Mouse (Mus musculus) skeletal muscle tissue, adult 2 months (tissue): ENCODE data around the gene Gucy2e.

Experiments used
- DNase-seq: peaks from one replicate; pipeline ENCODE4 v3.0.0-alpha.2; 2012; ENCODE audit warnings: low read depth, low spot score

The Gucy2e gene

DNA sequence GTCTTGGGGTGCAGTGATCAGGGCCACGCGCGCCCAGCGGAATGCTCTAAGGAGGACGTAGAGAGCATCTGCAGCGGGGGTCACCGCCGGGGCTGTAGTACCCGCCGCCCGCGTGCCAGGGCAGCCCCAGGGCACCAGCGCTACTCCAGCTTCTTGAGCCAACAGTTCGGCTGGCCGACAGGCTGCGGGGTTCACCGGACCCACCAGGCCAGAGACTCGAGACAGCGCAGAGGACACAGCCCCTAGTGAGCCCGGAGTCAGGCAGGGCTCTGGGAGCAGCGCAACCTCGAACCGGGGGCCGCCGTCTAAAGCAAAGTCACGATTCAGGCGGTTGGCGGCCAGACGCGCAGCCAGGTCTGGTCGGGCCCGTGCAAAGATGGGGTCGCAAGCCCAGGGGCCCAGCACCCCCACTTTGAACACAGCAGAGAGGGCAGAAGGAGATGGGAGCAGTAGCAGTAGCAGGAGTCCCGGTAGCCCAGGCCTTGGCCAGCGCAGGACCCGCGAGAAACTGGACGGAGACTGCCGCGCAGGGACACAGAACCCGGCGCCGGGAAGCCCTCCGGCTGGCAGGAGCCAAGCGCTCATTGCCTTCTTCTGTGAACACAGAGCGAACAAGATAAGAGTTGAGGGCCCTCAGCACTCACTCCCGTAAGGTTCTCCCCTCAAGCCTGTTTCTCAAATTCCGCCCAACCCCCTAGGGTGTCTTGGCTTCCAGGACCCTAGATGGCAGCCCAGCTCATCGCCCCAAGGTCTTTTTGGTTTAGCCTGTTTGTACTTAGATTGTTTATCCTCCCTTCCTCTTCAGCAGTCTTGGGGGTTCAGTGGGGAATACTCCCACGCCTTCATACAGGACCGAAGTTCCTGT is 543 bp downstream of the Gucy2e start:
- no peak for DNase-seq

DNA sequence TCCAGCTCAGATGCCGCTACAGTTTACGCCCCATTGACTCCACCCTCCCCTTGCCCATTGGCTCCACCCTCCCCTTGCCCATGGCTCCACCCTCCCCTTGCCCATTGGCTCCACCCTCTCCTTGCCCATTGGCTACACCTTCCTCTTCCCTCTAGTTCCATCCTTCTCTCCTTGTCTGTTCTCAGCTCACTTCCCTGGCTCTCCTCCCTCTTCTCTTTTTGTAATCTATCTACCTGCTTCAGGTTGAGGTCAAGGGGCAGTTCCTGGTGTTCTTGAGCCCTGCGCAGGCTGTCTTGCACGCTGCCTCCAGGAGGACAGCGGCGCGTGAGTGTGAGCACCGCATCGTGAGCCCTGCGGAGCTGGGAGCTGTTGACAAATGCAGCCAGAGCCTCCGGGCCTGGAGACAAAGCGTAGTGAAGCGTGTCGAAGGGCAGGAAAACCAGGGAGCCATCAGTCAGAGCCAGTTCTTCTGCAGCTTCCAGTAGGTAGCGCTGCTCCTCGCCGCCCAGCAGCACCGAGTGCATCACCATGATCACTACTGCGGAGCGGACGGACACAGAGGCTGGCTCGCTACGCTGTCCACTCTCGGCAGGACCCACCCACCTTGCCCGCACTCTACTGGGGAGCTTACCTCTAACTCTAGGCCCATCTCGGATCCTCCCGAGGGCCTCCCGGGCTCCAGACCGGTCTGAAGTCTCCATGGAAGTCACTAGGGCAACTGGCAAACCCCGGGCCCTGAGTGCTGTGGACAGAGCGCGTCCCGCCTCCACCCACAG is 1.4 kb downstream of the Gucy2e start:
- DNase-seq: peak; percentile 34

DNA sequence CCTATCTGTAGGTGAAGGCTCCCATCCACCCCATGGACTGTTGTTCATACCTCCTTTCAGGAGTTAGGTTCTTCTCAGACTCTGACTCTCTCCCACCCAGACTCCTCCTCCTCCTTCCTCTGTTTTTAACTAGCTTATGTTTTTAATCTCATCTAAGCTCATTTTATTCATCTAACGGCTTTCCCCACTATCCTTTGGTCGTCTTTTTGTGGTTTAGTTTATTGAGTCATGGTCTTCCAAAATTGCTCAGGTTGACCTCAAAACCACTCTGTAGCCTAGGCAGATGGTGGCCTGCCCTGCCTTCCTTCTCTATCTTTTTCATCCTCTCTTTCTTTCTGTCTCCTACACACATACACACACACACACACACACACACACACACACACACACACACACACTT is 3.7 kb downstream of the Gucy2e start:
- no peak for DNase-seq

DNA sequence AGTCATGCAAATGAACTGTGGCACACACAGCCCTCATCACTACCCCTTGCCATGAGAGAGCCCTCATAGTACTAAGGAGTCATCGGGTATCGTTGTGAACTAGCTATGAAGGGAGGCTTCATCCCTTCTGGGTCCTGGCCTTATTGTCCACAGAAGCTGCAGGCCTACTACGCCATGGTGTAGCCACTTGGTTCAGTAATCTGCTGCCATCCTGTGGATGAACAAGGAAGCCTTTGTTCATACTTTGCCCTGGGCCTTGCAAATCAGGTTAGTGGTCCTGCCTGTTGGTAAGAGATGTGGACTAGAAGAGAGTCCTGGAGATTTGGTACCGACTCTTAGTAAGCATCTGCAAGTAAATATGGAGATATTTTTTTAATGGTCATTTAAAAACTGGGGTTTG is 6.4 kb downstream of the Gucy2e start:
- DNase-seq: no peak

DNA sequence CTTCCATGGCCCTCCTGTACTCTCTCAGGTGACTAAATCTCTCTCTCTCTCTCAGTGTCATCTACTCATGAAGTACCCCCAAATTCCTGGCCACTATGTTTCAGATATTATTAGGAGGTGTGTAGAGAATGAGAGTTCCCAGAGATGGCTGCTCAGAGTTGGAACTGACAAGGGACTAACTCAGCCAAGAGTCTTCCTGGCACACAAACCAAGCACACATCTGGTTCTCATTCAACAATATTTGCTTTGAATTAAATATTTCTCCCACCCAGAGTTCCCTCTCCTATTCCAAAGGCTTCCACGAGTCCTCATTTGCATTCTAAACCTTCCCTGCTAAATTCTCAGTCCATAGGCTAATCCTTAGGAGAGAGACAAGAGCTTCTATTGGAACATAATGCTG is 11.1 kb downstream of the Gucy2e start:
- no peak for DNase-seq

DNA sequence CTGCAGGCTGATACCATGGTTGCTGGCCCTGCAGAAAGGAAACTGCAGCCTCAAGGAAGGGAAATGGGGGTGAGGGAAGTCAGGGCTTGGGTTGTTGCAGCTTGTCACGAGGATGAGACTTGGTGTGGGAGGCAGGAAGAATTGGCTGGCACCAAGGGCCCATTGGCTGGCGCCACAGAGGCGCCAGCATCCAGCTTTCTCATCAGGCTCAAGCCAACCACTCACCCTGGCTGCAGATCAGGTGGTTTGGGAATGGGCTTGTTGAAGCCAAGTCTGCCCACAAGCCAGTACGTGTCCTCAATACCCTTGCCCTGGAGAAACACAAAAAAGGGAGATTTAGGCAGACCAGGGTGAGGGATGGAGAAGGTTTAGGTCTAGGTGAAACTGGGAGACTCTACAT is 13.7 kb downstream of the Gucy2e start:
- DNase-seq: no peak

DNA sequence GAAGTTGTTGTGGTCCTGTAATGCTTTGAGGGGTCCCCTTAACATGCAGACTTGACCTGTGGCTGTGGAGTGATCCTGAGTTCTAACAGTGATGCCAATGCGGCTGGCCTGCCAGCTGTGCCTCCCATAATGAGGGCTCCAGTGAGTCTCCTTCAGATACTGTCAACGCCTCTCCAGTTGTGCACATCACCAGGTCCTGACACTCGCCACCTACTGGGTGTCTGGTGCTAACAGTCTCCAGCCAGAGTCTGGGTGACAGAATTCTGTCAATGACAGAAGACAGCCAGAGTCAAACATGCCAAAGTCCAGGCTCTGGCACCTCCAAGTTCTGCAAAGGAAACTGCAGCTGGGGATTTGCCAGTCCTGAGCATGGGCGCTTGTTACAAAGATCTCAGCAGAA is 15.8 kb downstream of the Gucy2e start:
- no peak for DNase-seq

DNA sequence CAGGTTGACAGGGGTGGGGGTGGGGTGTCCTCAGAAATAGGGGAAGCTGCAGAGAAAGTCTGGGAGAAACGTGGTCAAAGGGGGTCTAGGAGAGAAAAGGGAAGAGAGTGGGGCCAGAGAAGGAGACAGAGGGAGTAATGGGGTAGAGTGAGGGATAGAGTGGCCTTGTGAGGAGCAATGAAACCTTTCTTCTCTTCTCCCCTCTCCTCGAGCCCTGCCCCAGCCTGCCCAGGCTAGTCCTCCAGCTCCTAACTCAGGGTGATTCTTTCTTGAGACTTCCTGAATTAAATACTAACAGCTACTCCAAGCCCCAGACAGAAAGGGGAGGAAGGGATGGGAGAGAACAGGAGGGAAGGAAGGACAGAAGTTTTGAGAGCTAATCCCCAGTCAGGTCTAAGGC is 18.2 kb downstream of the Gucy2e start:
- no peak for DNase-seq

DNA sequence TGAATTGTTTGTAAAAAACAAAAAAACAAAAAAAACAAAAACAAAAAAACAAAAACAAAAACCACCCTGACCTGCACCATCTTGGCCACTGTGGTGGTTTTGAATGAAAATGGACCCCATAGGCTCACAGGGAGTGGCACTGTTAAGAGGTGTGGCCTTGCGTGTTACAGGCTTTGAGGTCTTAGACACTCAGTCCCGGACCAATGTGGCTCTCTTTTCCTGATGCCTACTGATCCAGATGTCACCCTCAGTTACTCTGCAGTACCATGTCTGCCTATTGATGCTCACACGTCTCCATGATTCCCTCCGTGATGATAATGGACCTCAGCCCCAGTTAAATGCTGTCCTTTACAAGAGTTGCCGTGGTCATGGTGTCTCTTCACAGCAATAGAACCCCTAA is 19.4 kb downstream of the Gucy2e start:
- DNase-seq: no peak

DNA sequence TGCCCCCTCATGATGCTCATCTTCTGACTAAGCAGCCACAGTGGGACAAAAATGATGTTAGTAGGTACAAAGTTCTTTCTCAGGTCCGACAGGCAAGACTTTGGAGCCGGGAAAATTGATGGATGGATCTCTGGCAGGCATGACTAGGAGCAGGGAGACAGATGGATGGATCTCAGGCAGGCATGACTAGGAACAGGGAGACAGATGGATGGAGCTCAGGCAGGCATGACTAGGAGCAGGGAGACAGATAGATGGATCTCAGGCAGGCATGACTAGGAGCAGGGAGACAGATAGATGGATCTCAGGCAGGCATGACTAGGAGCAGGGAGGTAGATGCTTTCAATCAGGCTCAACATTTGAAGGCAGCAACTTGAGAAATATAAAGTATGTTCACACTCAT is 25.4 kb downstream of the Gucy2e start:
- no peak for DNase-seq

DNA sequence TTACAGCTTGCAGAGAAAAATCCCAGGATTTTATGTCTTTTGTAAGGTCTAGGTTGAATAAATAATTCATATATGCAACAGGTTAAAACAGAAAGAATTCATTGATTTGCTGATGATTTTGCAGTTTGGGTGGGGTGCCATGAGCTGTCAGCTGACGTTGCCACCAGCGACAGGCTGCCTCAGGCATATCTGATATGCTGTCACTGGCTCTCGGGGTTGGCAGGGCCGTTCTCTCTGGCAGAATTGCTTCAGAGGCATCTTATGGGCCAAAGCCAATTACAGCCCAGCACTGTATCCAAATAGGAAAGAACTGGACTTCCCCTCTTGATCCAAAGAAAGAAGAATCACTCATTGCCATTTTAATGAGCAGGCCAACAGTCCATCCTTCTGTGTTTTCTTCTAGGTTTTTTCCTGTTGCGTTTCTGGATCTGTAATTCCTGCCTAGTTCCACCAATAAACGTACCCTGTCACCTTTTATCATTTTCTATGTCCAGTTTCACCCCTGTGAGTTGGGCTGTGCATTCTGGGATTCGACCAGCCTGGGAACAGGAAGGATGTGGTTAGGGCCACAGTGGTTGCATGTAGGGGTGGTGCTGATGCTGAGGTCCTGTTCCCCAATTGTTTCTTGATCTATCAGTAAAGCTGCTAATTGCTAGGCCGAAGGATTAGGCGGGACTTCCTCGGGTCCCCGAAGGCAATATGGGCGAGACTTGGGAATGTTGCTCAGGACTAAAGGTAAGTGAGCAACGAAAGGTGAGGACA is 34.2 kb downstream of the Gucy2e start:
- DNase-seq: no peak

DNA sequence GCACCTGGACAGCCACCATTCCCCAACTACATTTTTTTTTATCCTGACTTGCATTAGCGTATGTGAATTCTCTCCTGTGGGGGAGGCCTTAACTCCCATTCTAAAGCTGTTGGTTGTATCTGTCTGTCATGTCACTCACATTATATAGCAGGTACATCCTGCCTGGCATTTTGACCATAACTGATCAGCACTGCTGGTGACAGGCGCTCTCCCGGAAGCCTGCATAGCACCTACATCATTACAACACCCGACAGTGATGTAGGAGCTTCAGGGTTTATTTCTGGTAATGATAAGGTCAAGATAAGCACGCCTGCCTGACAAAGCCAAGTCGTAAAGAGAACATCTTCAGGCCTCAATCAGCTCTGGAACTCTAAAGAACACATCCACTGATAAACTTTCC is 36.6 kb downstream of the Gucy2e start:
- no peak for DNase-seq

DNA sequence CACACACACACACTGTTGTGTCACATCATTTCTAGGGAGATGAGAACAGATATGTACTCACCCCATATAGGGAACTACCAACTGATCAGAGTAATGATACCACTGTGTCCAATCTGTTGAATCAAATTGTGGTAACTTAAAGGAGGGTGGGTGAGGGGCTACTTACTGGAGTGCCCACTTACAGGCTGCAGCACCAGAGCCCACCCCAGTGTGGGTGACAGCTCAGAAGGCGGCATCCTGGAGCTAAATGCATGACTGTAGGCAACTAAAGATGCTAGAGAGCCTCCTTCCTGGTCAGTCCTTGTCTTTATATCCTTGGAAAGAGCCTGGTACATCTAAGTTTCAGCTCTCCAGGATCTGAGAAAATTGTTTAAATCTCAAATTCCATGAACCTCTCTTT is 37.6 kb downstream of the Gucy2e start:
- DNase-seq: no peak

DNA sequence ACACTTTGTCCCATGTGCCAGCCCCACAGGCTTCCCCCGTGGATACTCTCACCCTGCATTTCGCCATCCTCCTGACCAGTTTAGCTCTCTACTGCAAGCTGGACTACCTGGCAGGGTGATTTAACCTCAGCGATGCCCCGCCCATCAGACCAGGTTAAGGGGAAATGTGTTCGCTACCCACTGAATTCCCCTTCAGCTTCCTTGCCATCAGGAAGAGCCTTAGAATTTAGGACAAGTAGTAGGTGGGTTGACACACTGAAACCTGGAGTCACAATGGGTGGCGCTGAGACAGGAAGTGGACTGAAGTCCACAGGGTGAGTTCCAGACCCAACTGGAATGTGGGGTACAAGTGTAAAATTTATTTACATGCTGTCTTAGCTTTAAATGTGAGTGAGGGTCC is 39.1 kb downstream of the Gucy2e start, which contains the start of gene Alox8:
Gene Alox8, minus strand, starts transcription at position 101 of the 400 bp plus-strand sequence.
- no peak for DNase-seq

DNA sequence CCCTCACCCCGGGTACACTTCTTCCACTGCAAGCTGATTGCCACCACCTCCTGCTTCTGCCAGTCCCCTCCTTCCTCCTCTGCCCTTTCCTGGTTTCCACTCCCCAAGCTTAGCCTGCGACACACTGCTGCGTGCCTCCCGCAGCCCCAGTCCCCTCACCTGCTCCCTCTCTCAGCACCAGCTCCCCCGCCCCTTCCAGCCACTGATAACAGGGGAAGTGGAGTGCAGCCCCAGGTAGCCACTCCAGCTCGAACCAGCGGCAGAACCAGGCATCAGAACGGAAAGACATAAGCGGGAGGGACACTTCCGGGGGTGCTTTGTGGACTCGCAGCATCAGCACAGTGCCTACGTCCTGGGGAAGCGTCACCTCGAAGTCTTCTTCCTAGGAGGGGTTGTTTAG is 39.6 kb downstream of the Gucy2e start:
- DNase-seq: no peak

DNA sequence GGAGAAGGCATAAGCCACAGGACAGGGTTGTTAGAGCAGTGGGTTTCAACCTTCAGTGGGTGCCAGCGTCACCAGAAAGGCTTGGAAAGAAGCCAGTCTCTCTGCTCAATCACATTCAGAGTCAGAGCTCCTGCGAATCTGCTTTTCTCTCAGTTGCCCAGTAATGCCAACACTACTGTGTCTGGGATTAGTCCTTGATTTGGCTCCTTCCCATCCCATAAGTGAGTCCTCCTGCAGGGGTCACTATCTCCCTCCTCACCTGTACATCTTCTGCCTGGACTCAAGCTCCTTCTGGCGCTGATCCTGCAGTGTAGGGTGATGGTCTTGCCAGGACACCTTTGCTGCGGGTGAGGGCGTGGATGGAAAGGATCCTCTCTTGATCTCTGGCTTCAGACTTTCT is 40.1 kb downstream of the Gucy2e start:
- DNase-seq: no peak

DNA sequence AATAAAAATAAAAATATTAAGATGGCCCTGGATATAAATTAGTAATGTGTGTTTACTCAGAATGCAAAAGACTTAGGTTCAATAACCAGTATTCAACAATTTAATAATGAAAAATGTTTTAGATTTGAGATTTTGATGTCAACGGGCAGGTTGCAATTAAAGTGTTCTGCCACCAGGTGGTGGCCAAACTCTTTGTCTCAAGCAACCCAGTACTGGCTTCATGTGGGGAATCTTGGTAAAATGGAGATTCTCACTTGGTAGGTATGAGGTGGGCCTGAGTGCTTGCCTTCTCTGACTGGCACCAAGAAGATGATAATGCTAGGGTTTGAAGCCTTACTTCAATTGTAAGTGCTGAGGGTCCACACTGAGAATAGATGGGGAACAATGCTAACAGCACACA is 44.0 kb downstream of the Gucy2e start:
- peak; percentile 17 for DNase-seq

DNA sequence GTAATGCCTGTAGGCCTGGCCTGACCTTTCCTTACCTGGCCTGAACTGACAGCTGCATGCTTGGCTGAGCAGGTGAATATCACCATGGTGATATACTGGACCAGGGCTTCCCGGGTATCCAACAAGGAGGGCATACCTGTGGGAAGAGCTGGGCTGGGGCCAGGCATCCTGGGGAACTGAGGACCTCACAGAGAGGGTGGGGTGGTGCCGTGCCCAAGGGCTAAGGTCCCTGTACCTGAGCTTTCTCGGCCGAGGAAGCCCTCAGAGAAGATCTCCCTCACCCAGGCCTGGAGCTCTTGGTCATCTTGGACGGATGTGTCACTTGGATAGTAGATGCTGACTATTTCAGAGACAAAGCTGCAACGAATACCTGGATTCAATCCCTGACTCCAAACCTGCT is 50.9 kb downstream of the Gucy2e start:
- no peak for DNase-seq

DNA sequence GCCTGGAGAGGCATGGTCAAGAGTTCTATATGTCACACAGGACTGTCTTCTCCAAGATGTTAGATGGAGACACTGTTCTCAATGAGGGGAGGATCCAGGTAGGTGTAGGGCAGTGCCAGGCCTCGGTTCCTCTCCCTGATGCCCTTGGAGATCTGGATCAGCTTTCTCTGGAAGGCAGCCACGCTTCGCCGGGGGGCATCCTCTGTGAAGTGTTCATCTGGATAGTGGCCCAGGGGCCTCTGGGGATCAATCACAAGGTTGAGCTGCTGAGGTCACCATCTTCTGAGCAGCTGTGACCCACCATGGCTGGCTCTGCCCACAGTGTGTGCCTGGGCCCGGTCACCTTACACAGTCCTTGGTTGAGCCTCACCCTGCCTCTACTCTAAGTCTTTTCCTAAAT is 51.8 kb downstream of the Gucy2e start:
- DNase-seq: no peak

DNA sequence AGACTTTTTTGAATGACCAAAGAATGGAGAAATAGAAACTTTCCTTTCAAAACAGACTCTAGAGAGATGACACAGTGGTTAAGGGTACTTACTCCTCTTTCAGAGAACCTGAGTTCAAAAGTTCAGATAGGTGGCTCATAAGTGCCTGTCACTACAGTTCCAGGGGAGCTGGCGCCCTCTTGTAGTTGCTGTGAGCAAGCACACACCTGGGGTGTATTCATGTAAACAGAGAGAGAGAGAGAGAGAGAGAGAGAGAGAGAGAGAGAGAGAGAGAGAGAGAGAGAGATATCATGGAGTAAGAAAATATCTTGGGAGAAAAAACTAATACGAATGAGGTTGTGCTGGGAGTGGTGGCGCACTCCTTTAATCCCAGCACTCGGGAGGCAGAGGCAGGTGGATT is 56.7 kb downstream of the Gucy2e start:
- DNase-seq: no peak

DNA sequence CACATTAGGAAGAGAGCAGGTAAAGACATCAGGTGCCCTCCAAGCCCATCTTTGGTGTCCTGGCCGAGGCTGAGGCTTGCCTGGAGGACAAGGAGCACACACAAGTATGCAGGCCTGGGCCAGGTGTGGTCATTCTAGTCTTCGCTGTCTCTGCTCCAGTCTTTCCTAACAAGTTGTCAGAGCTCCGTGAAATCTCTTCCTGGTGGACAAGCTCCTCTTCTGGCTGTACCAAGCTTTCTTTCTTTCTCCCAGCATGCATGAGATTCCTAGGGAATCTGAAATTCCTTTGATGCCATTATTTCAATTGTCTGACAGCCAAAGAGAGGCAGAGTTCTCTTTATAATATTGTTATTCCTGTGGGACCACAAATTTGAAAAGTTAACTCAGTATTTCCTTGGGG is 57.3 kb downstream of the Gucy2e start:
- no peak for DNase-seq

DNA sequence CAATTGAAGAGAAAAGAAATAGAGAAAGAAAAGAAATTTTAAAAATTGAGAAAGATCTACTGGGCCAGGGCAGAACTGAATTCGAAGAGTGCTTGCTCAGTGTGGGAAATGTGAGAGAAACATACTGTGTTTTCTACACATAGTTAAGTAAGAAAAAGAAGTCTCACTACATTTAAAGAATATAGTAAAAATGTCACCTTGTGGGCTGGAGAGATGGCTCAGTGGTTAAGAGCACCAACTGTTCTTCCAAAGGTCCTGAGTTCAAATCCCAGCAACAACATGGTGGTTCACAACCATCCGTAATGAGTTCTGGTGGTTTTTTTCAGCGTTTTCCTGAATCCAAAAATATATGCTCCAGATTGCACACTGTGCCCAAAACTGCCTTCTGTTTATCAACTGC is 58.3 kb downstream of the Gucy2e start:
- DNase-seq: no peak
